Mouse (Mus musculus): Measurements from ENCODE around the gene Ralgps1. TPM values are rescaled to one million over a fixed set of nuclear protein-coding genes. Genes with fewer than 3 reads are reported as not detected.

Ralgps1 gene
- polyA plus RNA-seq, 1 experiment from 2014 or later: 48.4 TPM

- no peak overlapping the region for H3K27ac ChIP-seq (ENCODE audit: low read length)
- WGBS: 82% methylated on average over 1 of the region's 1 CpGs
- no peaks in the 10 kb centered on the region; the same call in 1 of the 2 replicates for H3K36me3 ChIP-seq (ENCODE audit: control insufficient read depth, insufficient read depth, low read length)
- no peak overlapping the region for H3K4me3 ChIP-seq (ENCODE audit: low read depth, low read length)
- no peak for ATAC-seq
- no peaks in the 10 kb centered on the region for H3K9me3 ChIP-seq (replicated peaks; ENCODE audit: control insufficient read depth, low read length, poor library complexity, severe bottlenecking)
- H3K9ac ChIP-seq (ENCODE audit: low read depth, low read length): no peak overlapping the region
- H3K27me3 ChIP-seq (ENCODE audit: control insufficient read depth, insufficient read depth, low read depth, low read length): no peaks in the 10 kb centered on the region; the same call in 1 of the 2 replicates
- peaks cover 25% of the 10 kb centered on the region for H3K4me1 ChIP-seq (ENCODE audit: control insufficient read depth, insufficient read depth, low read length)
- no peak overlapping the region for H3K4me2 ChIP-seq (ENCODE audit: low read length)
Measured at GRCm38 (mm10) chr2:33368486-33368885, 2.8 kb downstream of the Ralgps1 start.

- H3K9ac ChIP-seq (ENCODE audit: low read depth, low read length): no peak overlapping the region
- ATAC-seq: peak; percentile 22; the same call in 1 of the 2 replicates
- peaks cover 21% of the 10 kb centered on the region for H3K4me1 ChIP-seq (ENCODE audit: control insufficient read depth, insufficient read depth, low read length)
- H3K4me2 ChIP-seq (ENCODE audit: low read length): no peak overlapping the region; the same call in 1 of the 2 replicates
- H3K36me3 ChIP-seq (ENCODE audit: control insufficient read depth, insufficient read depth, low read length): no peaks in the 10 kb centered on the region; the same call in 1 of the 2 replicates
- no peak overlapping the region for H3K4me3 ChIP-seq (ENCODE audit: low read depth, low read length)
- H3K9me3 ChIP-seq (replicated peaks; ENCODE audit: control insufficient read depth, low read length, poor library complexity, severe bottlenecking): no peaks in the 10 kb centered on the region
- 51% methylated on average over 9 of the region's 9 CpGs for WGBS
- H3K27ac ChIP-seq (ENCODE audit: low read length): no peak overlapping the region
- H3K27me3 ChIP-seq (ENCODE audit: control insufficient read depth, insufficient read depth, low read depth, low read length): no peaks in the 10 kb centered on the region
Measured at GRCm38 (mm10) chr2:33365703-33366471, 5.4 kb downstream of the Ralgps1 start.

- no peak overlapping the region for H3K27ac ChIP-seq (ENCODE audit: low read length)
- H3K4me2 ChIP-seq (ENCODE audit: low read length): no peak overlapping the region
- ATAC-seq: no peak
- H3K36me3 ChIP-seq (ENCODE audit: control insufficient read depth, insufficient read depth, low read length): no peaks in the 10 kb centered on the region; the same call in 1 of the 2 replicates
- H3K9ac ChIP-seq (ENCODE audit: low read depth, low read length): no peak overlapping the region
- H3K27me3 ChIP-seq (ENCODE audit: control insufficient read depth, insufficient read depth, low read depth, low read length): no peaks in the 10 kb centered on the region
- H3K9me3 ChIP-seq (replicated peaks; ENCODE audit: control insufficient read depth, low read length, poor library complexity, severe bottlenecking): no peaks in the 10 kb centered on the region
- WGBS: 94% methylated on average over 4 of the region's 4 CpGs
- no peak overlapping the region for H3K4me3 ChIP-seq (ENCODE audit: low read depth, low read length)
- H3K4me1 ChIP-seq (ENCODE audit: control insufficient read depth, insufficient read depth, low read length): peaks cover 16% of the 10 kb centered on the region
Measured at GRCm38 (mm10) chr2:33364656-33365055, 6.6 kb downstream of the Ralgps1 start.

- ATAC-seq: no peak
- H3K4me3 ChIP-seq (ENCODE audit: low read depth, low read length): no peak overlapping the region
- H3K36me3 ChIP-seq (ENCODE audit: control insufficient read depth, insufficient read depth, low read length): no peaks in the 10 kb centered on the region; the same call in 1 of the 2 replicates
- no peaks in the 10 kb centered on the region for H3K9me3 ChIP-seq (replicated peaks; ENCODE audit: control insufficient read depth, low read length, poor library complexity, severe bottlenecking)
- no peak overlapping the region for H3K4me2 ChIP-seq (ENCODE audit: low read length)
- no peaks in the 10 kb centered on the region for H3K27me3 ChIP-seq (ENCODE audit: control insufficient read depth, insufficient read depth, low read depth, low read length)
- no peak overlapping the region for H3K9ac ChIP-seq (ENCODE audit: low read depth, low read length)
- 93% methylated on average over 4 of the region's 4 CpGs for WGBS
- no peak overlapping the region for H3K27ac ChIP-seq (ENCODE audit: low read length)
- peaks cover 10% of the 10 kb centered on the region for H3K4me1 ChIP-seq (ENCODE audit: control insufficient read depth, insufficient read depth, low read length)
Measured at GRCm38 (mm10) chr2:33363890-33364289, 7.4 kb downstream of the Ralgps1 start.

GRCm38 (mm10) chr2:33361139-33361716 lies 10.1 kb downstream of the Ralgps1 start:
- H3K27ac ChIP-seq (ENCODE audit: low read length): no peak overlapping the region
- H3K9ac ChIP-seq (ENCODE audit: low read depth, low read length): no peak overlapping the region
- H3K4me2 ChIP-seq (ENCODE audit: low read length): no peak overlapping the region
- ATAC-seq: no peak
- H3K4me3 ChIP-seq (ENCODE audit: low read depth, low read length): no peak overlapping the region
- no peaks in the 10 kb centered on the region for H3K9me3 ChIP-seq (replicated peaks; ENCODE audit: control insufficient read depth, low read length, poor library complexity, severe bottlenecking)
- no peaks in the 10 kb centered on the region for H3K27me3 ChIP-seq (ENCODE audit: control insufficient read depth, insufficient read depth, low read depth, low read length)
- H3K4me1 ChIP-seq (ENCODE audit: control insufficient read depth, insufficient read depth, low read length): peaks cover 8% of the 10 kb centered on the region
- WGBS: 67% methylated on average over 9 of the region's 9 CpGs
- H3K36me3 ChIP-seq (ENCODE audit: control insufficient read depth, insufficient read depth, low read length): no peaks in the 10 kb centered on the region

GRCm38 (mm10) chr2:33360564-33360963 lies 10.7 kb downstream of the Ralgps1 start:
- Histone ChIP-seq H3K4me2 (ENCODE audit: low read length) (no peak overlapping the region), H3K9ac (ENCODE audit: low read depth, low read length) (no peak overlapping the region), H3K9me3 (replicated peaks; ENCODE audit: control insufficient read depth, low read length, poor library complexity, severe bottlenecking) (no peaks in the 10 kb centered on the region), H3K4me3 (ENCODE audit: low read depth, low read length) (no peak overlapping the region), H3K4me1 (ENCODE audit: control insufficient read depth, insufficient read depth, low read length) (peaks cover 5% of the 10 kb centered on the region), H3K36me3 (ENCODE audit: control insufficient read depth, insufficient read depth, low read length) (no peaks in the 10 kb centered on the region), H3K27ac (ENCODE audit: low read length) (no peak overlapping the region), H3K27me3 (ENCODE audit: control insufficient read depth, insufficient read depth, low read depth, low read length) (no peaks in the 10 kb centered on the region)
- WGBS: 80% methylated on average over 3 of the region's 3 CpGs
- no peak for ATAC-seq

GRCm38 (mm10) chr2:33359184-33359583 lies 12.1 kb downstream of the Ralgps1 start:
- no peak overlapping the region for H3K27ac ChIP-seq (ENCODE audit: low read length)
- 87% methylated on average over 8 of the region's 8 CpGs for WGBS
- H3K4me1 ChIP-seq (ENCODE audit: control insufficient read depth, insufficient read depth, low read length): peaks cover 5% of the 10 kb centered on the region
- no peaks in the 10 kb centered on the region for H3K9me3 ChIP-seq (replicated peaks; ENCODE audit: control insufficient read depth, low read length, poor library complexity, severe bottlenecking)
- H3K27me3 ChIP-seq (ENCODE audit: control insufficient read depth, insufficient read depth, low read depth, low read length): no peaks in the 10 kb centered on the region
- H3K36me3 ChIP-seq (ENCODE audit: control insufficient read depth, insufficient read depth, low read length): no peaks in the 10 kb centered on the region
- H3K4me3 ChIP-seq (ENCODE audit: low read depth, low read length): no peak overlapping the region
- H3K4me2 ChIP-seq (ENCODE audit: low read length): no peak overlapping the region
- no peak for ATAC-seq
- H3K9ac ChIP-seq (ENCODE audit: low read depth, low read length): no peak overlapping the region

GRCm38 (mm10) chr2:33357250-33357838 lies 13.9 kb downstream of the Ralgps1 start:
- H3K9me3 ChIP-seq (replicated peaks; ENCODE audit: control insufficient read depth, low read length, poor library complexity, severe bottlenecking): no peaks in the 10 kb centered on the region
- H3K36me3 ChIP-seq (ENCODE audit: control insufficient read depth, insufficient read depth, low read length): no peaks in the 10 kb centered on the region
- H3K9ac ChIP-seq (ENCODE audit: low read depth, low read length): no peak overlapping the region
- H3K4me3 ChIP-seq (ENCODE audit: low read depth, low read length): no peak overlapping the region
- 84% methylated on average over 7 of the region's 7 CpGs for WGBS
- no peak overlapping the region for H3K4me2 ChIP-seq (ENCODE audit: low read length)
- ATAC-seq: no peak
- H3K27ac ChIP-seq (ENCODE audit: low read length): no peak overlapping the region
- peaks cover 5% of the 10 kb centered on the region for H3K4me1 ChIP-seq (ENCODE audit: control insufficient read depth, insufficient read depth, low read length)
- no peaks in the 10 kb centered on the region for H3K27me3 ChIP-seq (ENCODE audit: control insufficient read depth, insufficient read depth, low read depth, low read length)

- H3K4me1 ChIP-seq (ENCODE audit: control insufficient read depth, insufficient read depth, low read length): peaks cover 2% of the 10 kb centered on the region
- H3K36me3 ChIP-seq (ENCODE audit: control insufficient read depth, insufficient read depth, low read length): no peaks in the 10 kb centered on the region
- no peak overlapping the region for H3K4me2 ChIP-seq (ENCODE audit: low read length)
- 71% methylated on average over 6 of the region's 6 CpGs for WGBS
- H3K27me3 ChIP-seq (ENCODE audit: control insufficient read depth, insufficient read depth, low read depth, low read length): no peaks in the 10 kb centered on the region
- H3K9ac ChIP-seq (ENCODE audit: low read depth, low read length): no peak overlapping the region
- no peak for ATAC-seq
- H3K27ac ChIP-seq (ENCODE audit: low read length): 0 out of 2 replicates have a peak overlapping the region, but pooled peaks have one; percentile 13
- no peaks in the 10 kb centered on the region for H3K9me3 ChIP-seq (replicated peaks; ENCODE audit: control insufficient read depth, low read length, poor library complexity, severe bottlenecking)
- no peak overlapping the region for H3K4me3 ChIP-seq (ENCODE audit: low read depth, low read length)
Measured at GRCm38 (mm10) chr2:33355558-33355957, 15.7 kb downstream of the Ralgps1 start.

Measured in midbrain, embryonic 16.5 days (tissue).